In the genomic region with DNA sequence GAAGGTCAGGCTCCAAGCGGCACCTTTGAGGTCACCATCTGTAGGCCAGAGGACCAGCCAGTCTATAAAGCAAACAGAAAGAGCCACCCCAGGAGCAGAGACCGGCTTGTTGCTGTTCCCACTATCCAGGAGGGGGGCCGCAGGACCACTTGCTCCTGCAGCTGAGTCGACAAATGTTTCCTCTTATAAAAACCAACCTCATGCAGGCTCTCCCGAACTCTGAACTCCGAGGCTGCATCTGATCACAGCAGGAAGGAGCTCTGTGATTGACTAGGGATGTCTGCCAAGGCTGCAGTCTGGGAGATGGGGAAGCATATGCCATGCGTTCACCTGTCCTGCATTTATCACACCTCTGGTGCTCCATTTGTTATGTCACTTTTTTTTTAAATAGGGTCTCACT, we compare ENCODE assay signal across 24 mouse cellular contexts. TPM values are rescaled to one million over a fixed set of nuclear protein-coding genes. Genes with fewer than 3 reads are reported as not detected.
DNase-seq lines count a peak whose midpoint lies in the region; ATAC-seq lines count a peak whose summit lies in the region.
"Had no signal": no experiment of that assay in that cellular context is flagged by ENCODE, and none has a peak within 500 bp of the region (broad histone marks: within the 10 kb centered on the region; RNA-seq: fewer than 3 reads in every experiment).

No protein-coding gene starts in this region.

- peak overlapping the region; percentile 71; the same call in 1 of the 2 replicates for H3K27ac ChIP-seq in hindbrain, embryonic 10.5 days
- H3K27ac ChIP-seq in hindbrain, embryonic 11.5 days (ENCODE audit: low read depth, low read length): no peak overlapping the region
- no peak overlapping the region for H3K27ac ChIP-seq in neural tube, embryonic 11.5 days (ENCODE audit: low read depth, low read length)
- no peak overlapping the region for H3K27ac ChIP-seq in neural tube, embryonic 15.5 days (replicated peaks)
- H3K27ac ChIP-seq in limb, embryonic 12.5 days: peak overlapping the region; percentile 50; the same call in 1 of the 2 replicates
- H3K27ac ChIP-seq: embryonic facial prominence, embryonic 15.5 days; forebrain, embryonic 12.5 days; gastrocnemius, adult 2 months; hindbrain, embryonic 15.5 days had no signal

- H3K9ac ChIP-seq in hindbrain, embryonic 11.5 days (ENCODE audit: low read depth, low read length): no peak overlapping the region
- H3K9ac ChIP-seq in neural tube, embryonic 11.5 days (ENCODE audit: low read length): no peak overlapping the region
- H3K9ac ChIP-seq in neural tube, embryonic 15.5 days (replicated peaks): no peak overlapping the region
- no peak overlapping the region for H3K9ac ChIP-seq in limb, embryonic 12.5 days (replicated peaks)
- H3K9ac ChIP-seq: embryonic facial prominence, embryonic 15.5 days; forebrain, embryonic 12.5 days; forebrain, postnatal 0 days; heart, embryonic 12.5 days; hindbrain, embryonic 15.5 days had no signal

- 58% methylated on average over 7 of the region's 7 CpGs for WGBS in hindbrain, embryonic 10.5 days
- WGBS in hindbrain, embryonic 11.5 days: 59% methylated on average over 7 of the region's 7 CpGs
- WGBS in neural tube, embryonic 11.5 days: 56% methylated on average over 7 of the region's 7 CpGs
- 45% methylated on average over 7 of the region's 7 CpGs for WGBS in neural tube, embryonic 15.5 days
- WGBS in limb, embryonic 12.5 days: 30% methylated on average over 7 of the region's 7 CpGs

- H3K27me3 ChIP-seq in hindbrain, embryonic 10.5 days (ENCODE audit: insufficient read depth, poor library complexity, severe bottlenecking): peaks cover 3% of the 10 kb centered on the region
- no peaks in the 10 kb centered on the region for H3K27me3 ChIP-seq in hindbrain, embryonic 11.5 days (ENCODE audit: control insufficient read depth, insufficient read depth, low read length)
- H3K27me3 ChIP-seq in neural tube, embryonic 11.5 days (ENCODE audit: control insufficient read depth, insufficient read depth, low read length): no peaks in the 10 kb centered on the region
- no peaks in the 10 kb centered on the region for H3K27me3 ChIP-seq in neural tube, embryonic 15.5 days (replicated peaks)
- no peaks in the 10 kb centered on the region for H3K27me3 ChIP-seq in limb, embryonic 12.5 days
- H3K27me3 ChIP-seq: embryonic facial prominence, embryonic 15.5 days; hindbrain, embryonic 15.5 days had no signal

- no peak for ATAC-seq in hindbrain, embryonic 11.5 days (ENCODE audit: low FRiP score)
- no peak for ATAC-seq in neural tube, embryonic 11.5 days (ENCODE audit: insufficient read depth, low FRiP score, low TSS enrichment)
- no peak for ATAC-seq in neural tube, embryonic 15.5 days (ENCODE audit: low FRiP score)
- no peak for ATAC-seq in limb, embryonic 12.5 days (ENCODE audit: insufficient number of reproducible peaks, insufficient read depth, low FRiP score, low TSS enrichment, low read depth)
- ATAC-seq: CD4-positive, CD25-positive, alpha-beta regulatory T cell, adult 4 months; forebrain, postnatal 0 days; inflammation-experienced regulatory T-cells, adult 6 months; intestine, postnatal 0 days had no signal

- H3K4me2 ChIP-seq in hindbrain, embryonic 11.5 days (replicated peaks; ENCODE audit: low read depth, low read length): no peak overlapping the region
- H3K4me2 ChIP-seq in neural tube, embryonic 11.5 days (ENCODE audit: low read depth): no peak overlapping the region
- H3K4me2 ChIP-seq in neural tube, embryonic 15.5 days: no peak overlapping the region
- H3K4me2 ChIP-seq in limb, embryonic 12.5 days: no peak overlapping the region
- H3K4me2 ChIP-seq: embryonic facial prominence, embryonic 15.5 days; forebrain, embryonic 12.5 days; heart, embryonic 12.5 days; hindbrain, embryonic 15.5 days had no signal

- peaks cover 76% of the 10 kb centered on the region for H3K4me1 ChIP-seq in hindbrain, embryonic 10.5 days (replicated peaks)
- H3K4me1 ChIP-seq in hindbrain, embryonic 11.5 days (replicated peaks; ENCODE audit: control insufficient read depth, insufficient read depth, low read length): peaks cover 19% of the 10 kb centered on the region
- peaks cover 52% of the 10 kb centered on the region for H3K4me1 ChIP-seq in neural tube, embryonic 11.5 days (ENCODE audit: control insufficient read depth, insufficient read depth, low read length)
- H3K4me1 ChIP-seq in neural tube, embryonic 15.5 days: peaks cover 61% of the 10 kb centered on the region
- peaks cover 13% of the 10 kb centered on the region; the same call in 1 of the 2 replicates for H3K4me1 ChIP-seq in limb, embryonic 12.5 days (replicated peaks)
- H3K4me1 ChIP-seq: embryonic facial prominence, embryonic 15.5 days; heart, embryonic 12.5 days had no signal

- peak; percentile 60 to 64 for DNase-seq in cerebellum, postnatal 10 days
- DNase-seq in cerebellum, adult 9-11 months: no peak
- DNase-seq in hindbrain, embryonic 10.5 days (ENCODE audit: low spot score): no peak
- no peak for DNase-seq in hindbrain, embryonic 11.5 days (ENCODE audit: low spot score)
- peak; percentile 25 for DNase-seq in neural tube, embryonic 11.5 days (ENCODE audit: low spot score)
- no peak for DNase-seq in adrenal gland, postnatal 14 days
- DNase-seq: adrenal gland, adult 8-10 months; B cell, adult 2 months; cerebellum, adult 11-12 months; cerebellum, adult 9-10 months; forebrain, postnatal 0 days; gastrocnemius, adult 2 months; gastrocnemius, postnatal 25 days had no signal

- H3K4me3 ChIP-seq in hindbrain, embryonic 10.5 days: no peak overlapping the region
- H3K4me3 ChIP-seq in hindbrain, embryonic 11.5 days (ENCODE audit: low read depth, low read length): no peak overlapping the region
- H3K4me3 ChIP-seq in neural tube, embryonic 11.5 days (ENCODE audit: low read depth, low read length): no peak overlapping the region
- H3K4me3 ChIP-seq in neural tube, embryonic 15.5 days (replicated peaks): no peak overlapping the region
- H3K4me3 ChIP-seq in limb, embryonic 12.5 days (replicated peaks): no peak overlapping the region
- H3K4me3 ChIP-seq: embryonic facial prominence, embryonic 15.5 days; erythroblast, embryonic 14.5 days; forebrain, embryonic 12.5 days; gastrocnemius, adult 2 months; heart, embryonic 12.5 days; hindbrain, embryonic 15.5 days had no signal

- no peaks in the 10 kb centered on the region for H3K9me3 ChIP-seq in hindbrain, embryonic 10.5 days
- H3K9me3 ChIP-seq in hindbrain, embryonic 11.5 days (ENCODE audit: control insufficient read depth, low read length): no peaks in the 10 kb centered on the region
- no peaks in the 10 kb centered on the region for H3K9me3 ChIP-seq in neural tube, embryonic 11.5 days (ENCODE audit: control insufficient read depth, low read length)
- no peaks in the 10 kb centered on the region for H3K9me3 ChIP-seq in neural tube, embryonic 15.5 days (replicated peaks)
- H3K9me3 ChIP-seq in limb, embryonic 12.5 days: no peaks in the 10 kb centered on the region
- H3K9me3 ChIP-seq: embryonic facial prominence, embryonic 15.5 days; forebrain, embryonic 12.5 days; G1E; heart, embryonic 12.5 days; hindbrain, embryonic 15.5 days had no signal

- H3K36me3 ChIP-seq in hindbrain, embryonic 10.5 days: no peaks in the 10 kb centered on the region
- no peaks in the 10 kb centered on the region for H3K36me3 ChIP-seq in hindbrain, embryonic 11.5 days (ENCODE audit: control insufficient read depth, insufficient read depth, low read length)
- H3K36me3 ChIP-seq in neural tube, embryonic 11.5 days (ENCODE audit: control insufficient read depth, insufficient read depth, low read length): no peaks in the 10 kb centered on the region
- no peaks in the 10 kb centered on the region for H3K36me3 ChIP-seq in neural tube, embryonic 15.5 days
- H3K36me3 ChIP-seq in limb, embryonic 12.5 days: no peaks in the 10 kb centered on the region
- H3K36me3 ChIP-seq: embryonic facial prominence, embryonic 15.5 days; forebrain, embryonic 12.5 days; G1E; heart, embryonic 12.5 days; hindbrain, embryonic 15.5 days had no signal

RNA-seq across cellular contexts. Expression of a gene that starts 49.4 kb away (rescaled TPM):
- 25.0 and 25.8 TPM in 2 replicates for polyA plus RNA-seq in hindbrain, embryonic 10.5 days (2016; fragmentation: Nextera tagmentation; extraction: Ambion mirVana)
- 14.4 and 14.6 TPM in 2 replicates for polyA plus RNA-seq in hindbrain, embryonic 11.5 days (2014; fragmentation: Nextera tagmentation; extraction: Ambion mirVana)
- 17.6 and 19.0 TPM in 2 replicates for polyA plus RNA-seq in neural tube, embryonic 11.5 days (2014; fragmentation: Nextera tagmentation; extraction: Ambion mirVana)
- polyA plus RNA-seq in neural tube, embryonic 15.5 days (2015; fragmentation: Nextera tagmentation; extraction: Ambion mirVana): 17.7 and 19.7 TPM in 2 replicates
- polyA plus RNA-seq in limb, embryonic 12.5 days (2016; fragmentation: Nextera tagmentation; extraction: Ambion mirVana): 21.1 and 21.8 TPM in 2 replicates
- 20.0 and 21.8 TPM in 2 replicates for total RNA-seq in adrenal gland, postnatal 14 days (2021)

RNA-seq across cellular contexts. Expression of a gene that starts 53.2 kb away (rescaled TPM):
- polyA plus RNA-seq in hindbrain, embryonic 10.5 days (2016; fragmentation: Nextera tagmentation; extraction: Ambion mirVana): 25.1 and 25.3 TPM in 2 replicates
- 28.0 and 33.0 TPM in 2 replicates for polyA plus RNA-seq in hindbrain, embryonic 11.5 days (2014; fragmentation: Nextera tagmentation; extraction: Ambion mirVana)
- 34.1 and 36.1 TPM in 2 replicates for polyA plus RNA-seq in neural tube, embryonic 11.5 days (2014; fragmentation: Nextera tagmentation; extraction: Ambion mirVana)
- polyA plus RNA-seq in neural tube, embryonic 15.5 days (2015; fragmentation: Nextera tagmentation; extraction: Ambion mirVana): 17.7 and 21.4 TPM in 2 replicates
- polyA plus RNA-seq in limb, embryonic 12.5 days (2016; fragmentation: Nextera tagmentation; extraction: Ambion mirVana): 19.3 and 19.7 TPM in 2 replicates
- total RNA-seq in adrenal gland, postnatal 14 days (2021): 65.5 and 67.5 TPM in 2 replicates

Comparison
In these comparisons a context has a peak if more than half of its experiments do, and no peak if none do; other contexts are left out.
1. DNase-seq: peak in cerebellum, postnatal 10 days (2 of 2) and neural tube, embryonic 11.5 days (single experiment); none in cerebellum, adult 9-11 months (single experiment), hindbrain, embryonic 10.5 days (single experiment), hindbrain, embryonic 11.5 days (single experiment) and adrenal gland, postnatal 14 days (single experiment).
2. H3K27ac ChIP-seq: peak in hindbrain, embryonic 10.5 days (single experiment) and limb, embryonic 12.5 days (single experiment); none in hindbrain, embryonic 11.5 days (single experiment), neural tube, embryonic 11.5 days (single experiment) and neural tube, embryonic 15.5 days (single experiment).